Mouse (Mus musculus) megakaryocyte, embryonic 14.5 days (primary cell): ENCODE results near the gene Mcrip1.

Experiments
- FLI1 ChIP-seq: IDR thresholded peaks from 2 replicates; pipeline ENCODE4 v1.6.1; 2012; ENCODE audit warnings: low read length, inconsistent platforms, mixed read lengths
- GATA1 ChIP-seq: IDR thresholded peaks from 3 replicates; pipeline ENCODE4 v1.6.1; 2012; ENCODE audit warnings: mixed read lengths, low read length, inconsistent platforms, borderline replicate concordance

DNA sequence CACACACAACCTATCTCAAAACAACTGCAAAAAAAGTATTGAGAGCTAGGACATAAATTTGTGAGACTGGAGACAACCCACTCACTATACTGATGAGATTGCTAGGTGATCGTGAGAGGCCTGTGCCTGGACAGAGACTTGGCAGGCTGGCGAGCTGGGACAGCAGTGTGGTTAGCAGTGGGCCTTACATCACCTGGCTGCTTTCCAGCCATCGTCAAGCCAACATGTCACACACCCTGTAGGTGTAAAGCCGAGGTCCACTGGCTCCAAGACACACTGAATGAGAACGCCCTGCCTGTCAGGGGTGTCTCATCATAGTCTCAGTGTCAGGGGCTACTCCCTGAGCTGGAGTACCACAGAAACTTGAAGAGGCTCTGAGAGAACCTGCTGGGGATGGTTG is 3.2 kb upstream of the Mcrip1 start:
- TF ChIP-seq GATA1 (no peak), FLI1 (no peak)
